ENCODE assay signal across 9 mouse cellular contexts in the genomic region with DNA sequence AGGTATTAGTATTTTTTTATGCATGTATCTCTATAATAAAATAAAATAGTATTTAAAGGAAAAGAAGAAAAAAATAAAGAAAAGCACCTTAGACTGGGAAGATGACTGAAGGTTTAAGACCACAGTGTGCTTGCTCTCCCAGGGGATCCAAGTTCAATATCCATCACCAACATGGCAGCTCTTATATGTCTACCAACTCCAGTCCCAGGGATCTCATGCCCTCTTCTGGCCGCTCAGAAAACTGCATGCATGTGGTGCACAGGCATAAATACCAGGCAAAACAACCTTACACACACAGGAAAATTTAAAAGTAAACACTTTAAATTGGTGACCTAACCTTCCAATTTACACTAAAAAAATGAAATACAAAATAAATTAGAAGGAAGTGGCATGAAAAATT.
DNase-seq lines count a peak whose midpoint lies in the region; ATAC-seq lines count a peak whose summit lies in the region.
"Had no signal": no experiment of that assay in that cellular context is flagged by ENCODE, and none has a peak within 500 bp of the region (broad histone marks: within the 10 kb centered on the region; RNA-seq: fewer than 3 reads in every experiment).

No protein-coding gene starts in this region.

- no peaks in the 10 kb centered on the region for H3K4me1 ChIP-seq in hindbrain, embryonic 11.5 days (replicated peaks; ENCODE audit: control insufficient read depth, insufficient read depth, low read length)
- H3K4me1 ChIP-seq in hindbrain, embryonic 16.5 days (ENCODE audit: control insufficient read depth, insufficient read depth, low read depth, low read length), result no peaks in the 10 kb centered on the region
- H3K4me1 ChIP-seq in forebrain, embryonic 10.5 days, result no peaks in the 10 kb centered on the region
- H3K4me1 ChIP-seq in limb, embryonic 10.5 days, result no peaks in the 10 kb centered on the region
- H3K4me1 ChIP-seq: megakaryocyte, embryonic 14.5 days had no signal

- H3K27ac ChIP-seq in hindbrain, embryonic 11.5 days (ENCODE audit: low read depth, low read length), result no peak overlapping the region
- no peak overlapping the region for H3K27ac ChIP-seq in hindbrain, embryonic 16.5 days (ENCODE audit: low read depth, low read length)
- no peak overlapping the region for H3K27ac ChIP-seq in forebrain, embryonic 10.5 days
- H3K27ac ChIP-seq in limb, embryonic 10.5 days, result no peak overlapping the region

- no peak overlapping the region for H3K4me2 ChIP-seq in hindbrain, embryonic 11.5 days (replicated peaks; ENCODE audit: low read depth, low read length)
- no peak overlapping the region for H3K4me2 ChIP-seq in hindbrain, embryonic 16.5 days (ENCODE audit: low read length)

- DNase-seq in hindbrain, embryonic 11.5 days (ENCODE audit: low spot score), result peak; percentile 56
- peak; percentile 8 for DNase-seq in urinary bladder, postnatal 25 days (ENCODE audit: low spot score)
- DNase-seq in urinary bladder, postnatal 10 days (ENCODE audit: low spot score), result no peak
- peak; percentile 40 for DNase-seq in forebrain, embryonic 10.5 days (ENCODE audit: extremely low spot score, low spot score)
- DNase-seq in limb, embryonic 10.5 days (ENCODE audit: low spot score), result peak; percentile 65
- no peak for DNase-seq in spleen, postnatal 36 days (ENCODE audit: low spot score in 2 of 2)
- no peak for DNase-seq in heart, adult 9 months (ENCODE audit: low spot score in 2 of 2)

- WGBS in hindbrain, embryonic 11.5 days, result 9% methylated on average over 1 of the region's 1 CpGs
- 3% methylated on average over 1 of the region's 1 CpGs for WGBS in hindbrain, embryonic 16.5 days
- WGBS in forebrain, embryonic 10.5 days, result 17% methylated on average over 1 of the region's 1 CpGs
- WGBS in limb, embryonic 10.5 days, result 9% methylated on average over 1 of the region's 1 CpGs

- H3K36me3 ChIP-seq in hindbrain, embryonic 11.5 days (ENCODE audit: control insufficient read depth, insufficient read depth, low read length), result no peaks in the 10 kb centered on the region
- no peaks in the 10 kb centered on the region for H3K36me3 ChIP-seq in hindbrain, embryonic 16.5 days (ENCODE audit: control insufficient read depth, insufficient read depth, low read length)
- H3K36me3 ChIP-seq in forebrain, embryonic 10.5 days (replicated peaks), result no peaks in the 10 kb centered on the region
- no peaks in the 10 kb centered on the region for H3K36me3 ChIP-seq in limb, embryonic 10.5 days

- ATAC-seq in hindbrain, embryonic 11.5 days (ENCODE audit: low FRiP score), result peak; percentile 61
- ATAC-seq in hindbrain, embryonic 16.5 days, result no peak

- H3K27me3 ChIP-seq in hindbrain, embryonic 11.5 days (ENCODE audit: control insufficient read depth, insufficient read depth, low read length), result no peaks in the 10 kb centered on the region
- H3K27me3 ChIP-seq in hindbrain, embryonic 16.5 days (replicated peaks; ENCODE audit: control insufficient read depth, insufficient read depth, low read length), result no peaks in the 10 kb centered on the region
- H3K27me3 ChIP-seq in forebrain, embryonic 10.5 days (ENCODE audit: poor library complexity, severe bottlenecking), result no peaks in the 10 kb centered on the region
- H3K27me3 ChIP-seq in limb, embryonic 10.5 days (ENCODE audit: low read depth, poor library complexity, severe bottlenecking), result no peaks in the 10 kb centered on the region
- H3K27me3 ChIP-seq: megakaryocyte, embryonic 14.5 days had no signal

- H3K9me3 ChIP-seq in hindbrain, embryonic 11.5 days (ENCODE audit: control insufficient read depth, low read length), result no peaks in the 10 kb centered on the region
- H3K9me3 ChIP-seq in hindbrain, embryonic 16.5 days (ENCODE audit: control insufficient read depth, low read length), result no peaks in the 10 kb centered on the region
- H3K9me3 ChIP-seq in forebrain, embryonic 10.5 days, result no peaks in the 10 kb centered on the region
- H3K9me3 ChIP-seq in limb, embryonic 10.5 days (replicated peaks), result no peaks in the 10 kb centered on the region
- H3K9me3 ChIP-seq: megakaryocyte, embryonic 14.5 days had no signal

- no peak overlapping the region for H3K4me3 ChIP-seq in hindbrain, embryonic 11.5 days (ENCODE audit: low read depth, low read length)
- no peak overlapping the region for H3K4me3 ChIP-seq in hindbrain, embryonic 16.5 days (ENCODE audit: low read length)
- no peak overlapping the region for H3K4me3 ChIP-seq in forebrain, embryonic 10.5 days
- H3K4me3 ChIP-seq in limb, embryonic 10.5 days, result no peak overlapping the region
- H3K4me3 ChIP-seq: megakaryocyte, embryonic 14.5 days had no signal

- H3K9ac ChIP-seq in hindbrain, embryonic 11.5 days (ENCODE audit: low read depth, low read length), result no peak overlapping the region
- no peak overlapping the region for H3K9ac ChIP-seq in hindbrain, embryonic 16.5 days (ENCODE audit: low read depth, low read length)

Comparison
In these comparisons a context has a peak if more than half of its experiments do, and no peak if none do; other contexts are left out.
1. DNase-seq: peak in hindbrain, embryonic 11.5 days (single experiment), urinary bladder, postnatal 25 days (single experiment), forebrain, embryonic 10.5 days (single experiment) and limb, embryonic 10.5 days (single experiment); none in urinary bladder, postnatal 10 days (single experiment), spleen, postnatal 36 days (0 of 2) and heart, adult 9 months (0 of 2).